Mouse (Mus musculus): Measurements from ENCODE around the gene Ptpn7. TPM values are rescaled to one million over a fixed set of nuclear protein-coding genes. Genes with fewer than 3 reads are reported as not detected.

Ptpn7 gene
- total and polyA plus RNA-seq, 3 experiments, result 202 to 215 TPM; not detected in 1

DNA sequence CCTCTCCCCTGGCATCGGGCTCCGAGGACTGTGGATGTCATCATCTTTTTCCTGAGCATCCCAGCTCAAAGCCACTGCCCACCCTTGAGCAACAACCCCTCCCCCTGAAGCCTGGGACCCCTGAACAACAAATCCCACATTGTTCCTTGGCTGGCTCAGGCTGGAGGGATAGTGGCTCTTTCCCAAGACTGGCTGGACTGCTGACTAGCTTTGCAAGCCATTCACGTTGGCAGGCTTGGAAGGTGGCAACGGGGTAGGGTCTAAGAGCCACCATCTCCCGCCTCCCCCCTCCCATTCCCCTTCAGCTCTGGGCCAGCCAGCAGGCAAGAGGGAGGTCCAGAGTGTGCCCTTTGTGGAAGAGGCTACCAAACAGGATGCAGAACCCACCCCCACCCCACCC, 26.1 kb downstream of the Ptpn7 start:
- Histone ChIP-seq H3K27ac (ENCODE audit: control insufficient read depth, low read depth, low read length) (no peak overlapping the region), H3K79me2 (ENCODE audit: control insufficient read depth, insufficient read depth, low read length, poor library complexity) (no peaks in the 10 kb centered on the region), H3K4me3 (ENCODE audit: control insufficient read depth in 1 of 2, insufficient read depth in 1 of 2, low read depth in 2 of 2, low read length in 2 of 2) (no peak overlapping the region), H3K36me3 (ENCODE audit: control insufficient read depth in 1 of 2, insufficient read depth in 2 of 2, low read length in 2 of 2) (peaks cover 2 to 4% of the 10 kb centered on the region in 2 experiments; a peak in 3 of 4 replicates), H3K9ac (ENCODE audit: control insufficient read depth, low read depth, low read length, poor library complexity, severe bottlenecking) (no peak overlapping the region), H3K4me1 (ENCODE audit: control insufficient read depth in 1 of 2, insufficient read depth in 2 of 2, low read length in 2 of 2) (peaks cover 0 to 8% of the 10 kb centered on the region in 2 experiments; a peak in 1 of 4 replicates), H3K9me3 (replicated peaks; ENCODE audit: insufficient read depth, low read length) (no peaks in the 10 kb centered on the region), H3K27me3 (ENCODE audit: control insufficient read depth in 1 of 2, insufficient read depth in 2 of 2, low read length in 2 of 2) (no peaks in the 10 kb centered on the region)
- TF ChIP-seq E2F4 (IDR thresholded peaks at IDR 0.05; ENCODE audit: borderline replicate concordance, low read depth, low read length) (no peak), ETS1 (IDR thresholded peaks at IDR 0.05; ENCODE audit: low read depth, low read length) (no peak), TAL1 (IDR thresholded peaks at IDR 0.05; ENCODE audit: low read length) (no peak), TBP (IDR thresholded peaks at IDR 0.05; ENCODE audit: low read depth, low read length) (no peak), RCOR1 (IDR thresholded peaks at IDR 0.05; ENCODE audit: low read depth, low read length) (no peak), MEF2A (IDR thresholded peaks at IDR 0.05; ENCODE audit: extremely low read depth, insufficient replicate concordance, low read depth, low read length, poor library complexity, severe bottlenecking) (no peak), UBTF (IDR thresholded peaks at IDR 0.05; ENCODE audit: borderline replicate concordance, insufficient read depth, low read depth, low read length) (no peak), MYB (IDR thresholded peaks at IDR 0.05; ENCODE audit: low read depth, low read length) (no peak), GABPA (IDR thresholded peaks at IDR 0.05; ENCODE audit: low read depth, low read length) (no peak), RAD21 (IDR thresholded peaks at IDR 0.05; ENCODE audit: low read depth, low read length) (no peak), TCF12 (IDR thresholded peaks at IDR 0.05; ENCODE audit: low read depth, low read length) (no peak), ELF1 (IDR thresholded peaks at IDR 0.05; ENCODE audit: low read depth, low read length) (no peak), MAZ (IDR thresholded peaks at IDR 0.05; ENCODE audit: low read depth, low read length) (no peak), POLR2AphosphoS2 (IDR thresholded peaks at IDR 0.05; ENCODE audit: low read length) (no peak), POLR2A (IDR thresholded peaks at IDR 0.05; ENCODE audit: control insufficient read depth in 1 of 2, insufficient read depth in 1 of 2, low read depth in 1 of 2, low read length in 2 of 2, poor library complexity in 1 of 2) (no peak), EP300 (IDR thresholded peaks at IDR 0.05; ENCODE audit: low read depth in 1 of 2, low read length in 2 of 2) (no peak), ZKSCAN1 (IDR thresholded peaks at IDR 0.05; ENCODE audit: low read depth, low read length) (no peak), USF1 (IDR thresholded peaks at IDR 0.05; ENCODE audit: low read depth, low read length) (no peak), MAX (IDR thresholded peaks at IDR 0.05; ENCODE audit: low read length) (no peak), GATA1 (IDR thresholded peaks at IDR 0.05; ENCODE audit: low read depth, low read length) (no peak)
- DNase-seq (ENCODE audit: low read depth, low spot score), result no peak

DNA sequence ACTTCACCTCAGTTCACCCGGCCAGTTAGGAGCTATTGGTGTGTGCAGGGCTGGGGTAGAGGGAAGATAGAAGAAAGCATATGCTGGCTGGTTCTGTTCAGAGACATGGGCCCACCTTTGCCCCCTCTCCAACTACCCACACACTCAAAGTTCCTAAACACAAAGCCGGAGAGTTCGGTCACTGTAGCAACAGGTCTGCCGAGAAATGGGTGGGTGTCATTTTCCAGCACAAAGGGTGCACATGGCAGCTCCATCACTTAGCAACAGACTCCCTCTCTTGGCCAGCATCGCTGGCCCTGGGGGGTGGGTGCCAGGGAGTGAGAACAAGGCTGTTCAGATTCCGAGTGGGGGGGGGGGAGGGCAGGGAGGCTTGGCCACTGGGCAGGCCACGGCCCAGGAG, 26.6 kb downstream of the Ptpn7 start:
- Histone ChIP-seq H3K27ac (ENCODE audit: control insufficient read depth, low read depth, low read length) (no peak overlapping the region), H3K4me3 (ENCODE audit: control insufficient read depth in 1 of 2, insufficient read depth in 1 of 2, low read depth in 2 of 2, low read length in 2 of 2) (no peak overlapping the region), H3K79me2 (ENCODE audit: control insufficient read depth, insufficient read depth, low read length, poor library complexity) (no peaks in the 10 kb centered on the region), H3K36me3 (ENCODE audit: control insufficient read depth in 1 of 2, insufficient read depth in 2 of 2, low read length in 2 of 2) (peaks cover 2 to 4% of the 10 kb centered on the region in 2 experiments; a peak in 3 of 4 replicates), H3K9ac (ENCODE audit: control insufficient read depth, low read depth, low read length, poor library complexity, severe bottlenecking) (no peak overlapping the region), H3K4me1 (ENCODE audit: control insufficient read depth in 1 of 2, insufficient read depth in 2 of 2, low read length in 2 of 2) (peaks cover 0 to 8% of the 10 kb centered on the region in 2 experiments; a peak in 1 of 4 replicates), H3K9me3 (replicated peaks; ENCODE audit: insufficient read depth, low read length) (no peaks in the 10 kb centered on the region), H3K27me3 (ENCODE audit: control insufficient read depth in 1 of 2, insufficient read depth in 2 of 2, low read length in 2 of 2) (peaks cover under 1% of the 10 kb centered on the region in 2 experiments; a peak in 2 of 4 replicates)
- TF ChIP-seq MYC (IDR thresholded peaks at IDR 0.05; ENCODE audit: low read depth, low read length) (no peak), MYB (IDR thresholded peaks at IDR 0.05; ENCODE audit: low read depth, low read length) (no peak), POLR2AphosphoS5 (IDR thresholded peaks at IDR 0.05; ENCODE audit: borderline replicate concordance, low read depth, low read length) (no peak), SIN3A (IDR thresholded peaks at IDR 0.05; ENCODE audit: low read length) (no peak), CHD2 (IDR thresholded peaks at IDR 0.05; ENCODE audit: low read length) (no peak), ETS1 (IDR thresholded peaks at IDR 0.05; ENCODE audit: low read depth, low read length) (no peak), MAZ (IDR thresholded peaks at IDR 0.05; ENCODE audit: low read depth, low read length) (no peak), NRF1 (IDR thresholded peaks at IDR 0.05; ENCODE audit: insufficient read depth, low read depth, low read length, poor library complexity, severe bottlenecking) (no peak), POLR2A (IDR thresholded peaks at IDR 0.05; ENCODE audit: control insufficient read depth in 1 of 2, insufficient read depth in 1 of 2, low read depth in 1 of 2, low read length in 2 of 2, poor library complexity in 1 of 2) (no peak), UBTF (IDR thresholded peaks at IDR 0.05; ENCODE audit: borderline replicate concordance, insufficient read depth, low read depth, low read length) (no peak)
- no peak for DNase-seq (ENCODE audit: low read depth, low spot score)
